Mouse (Mus musculus) kidney, postnatal 25 days (tissue): ENCODE data around the gene Vmn2r101.

Experiments used
- DNase-seq, 2 experiments: peaks; one replicate each; pipeline ENCODE4 v3.0.0; 2021; ENCODE audit warnings: mixed read lengths in 2 of 2

Gene Vmn2r101

DNA sequence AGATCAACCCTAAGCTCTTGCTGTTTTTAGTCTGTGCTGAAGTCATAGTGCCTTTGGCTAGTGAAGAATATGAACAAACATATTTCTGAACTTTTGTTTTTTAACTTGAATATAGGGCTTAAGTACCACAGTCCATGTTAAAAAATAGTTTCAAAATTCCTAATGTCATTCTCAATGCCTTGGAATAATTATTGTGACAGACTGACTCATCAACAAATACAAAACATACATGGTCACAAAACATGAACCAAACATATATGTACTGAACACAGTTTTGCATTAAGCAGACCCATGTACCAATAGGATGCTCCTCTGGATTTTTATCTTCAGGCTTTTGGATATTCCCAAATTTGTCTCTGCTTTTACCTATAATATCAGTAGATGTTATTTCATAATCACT, at the start of gene Vmn2r101:
TSS of gene Vmn2r101 (plus strand) at position 301 of the 400 bp plus-strand sequence.
- DNase-seq = no peak

DNA sequence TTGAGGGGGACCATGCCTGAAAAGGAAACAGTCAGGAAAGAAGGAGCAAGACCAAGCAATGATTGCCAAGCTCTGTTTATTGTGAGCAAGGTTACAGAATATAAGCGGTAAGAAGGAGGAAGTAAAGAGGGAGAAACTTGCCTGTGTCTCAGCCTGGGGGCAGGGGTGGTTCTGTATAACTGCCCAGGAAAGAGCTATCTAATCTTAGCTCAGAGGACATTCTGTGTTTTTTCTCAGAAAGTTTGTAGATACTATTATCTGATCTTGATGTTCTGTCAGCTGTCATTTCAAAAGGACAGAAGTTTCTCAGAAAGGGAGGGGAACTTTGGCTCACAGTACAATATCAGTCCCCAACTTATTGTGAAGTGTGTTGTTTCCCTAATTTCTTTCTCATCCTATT, 52.3 kb downstream of the Vmn2r101 start:
- DNase-seq = no peak

DNA sequence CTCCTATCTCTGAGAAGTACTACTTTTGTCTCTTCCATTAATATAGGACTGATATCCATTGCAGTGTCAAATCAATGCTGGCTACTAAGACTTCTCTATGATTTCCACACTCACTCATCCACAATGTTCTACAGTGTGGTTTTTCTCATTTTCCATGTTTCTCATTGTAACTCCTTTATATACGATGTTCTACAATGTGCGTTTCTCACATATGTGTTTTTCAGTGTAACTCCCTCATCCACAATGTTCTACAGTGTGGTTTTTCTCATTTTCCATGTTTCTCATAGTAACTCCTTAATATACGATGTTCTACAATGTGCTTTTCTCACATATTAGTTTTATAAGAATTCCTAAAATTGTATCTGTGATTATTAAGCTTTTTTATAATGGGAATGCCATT, 81.4 kb downstream of the Vmn2r101 start:
- DNase-seq = no peak

DNA sequence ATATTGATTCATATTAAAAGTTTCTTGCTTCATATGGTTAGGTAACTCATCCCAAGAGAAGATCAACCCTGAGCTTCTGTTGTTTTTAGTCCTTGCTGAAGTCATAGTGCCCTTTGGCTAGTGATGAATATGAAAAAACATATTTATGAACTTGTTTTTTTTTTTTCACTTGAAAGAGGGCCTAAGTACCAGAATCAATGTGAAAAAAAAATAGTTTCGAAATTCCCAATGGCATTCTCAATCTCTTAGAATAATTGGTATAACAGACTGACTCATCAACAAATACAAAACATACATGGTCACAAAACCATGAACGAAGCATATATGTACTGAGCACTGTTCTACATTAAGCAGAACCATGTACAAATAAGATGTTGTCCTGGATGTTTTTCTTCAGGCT, 83.0 kb downstream of the Vmn2r101 start, which contains the start of gene Vmn2r102:
TSS of gene Vmn2r102 (plus strand) at position 301 of the 400 bp plus-strand sequence.
- DNase-seq = no peak
